Mouse (Mus musculus): ENCODE data around the gene Golph3.

Golph3 gene

DNA sequence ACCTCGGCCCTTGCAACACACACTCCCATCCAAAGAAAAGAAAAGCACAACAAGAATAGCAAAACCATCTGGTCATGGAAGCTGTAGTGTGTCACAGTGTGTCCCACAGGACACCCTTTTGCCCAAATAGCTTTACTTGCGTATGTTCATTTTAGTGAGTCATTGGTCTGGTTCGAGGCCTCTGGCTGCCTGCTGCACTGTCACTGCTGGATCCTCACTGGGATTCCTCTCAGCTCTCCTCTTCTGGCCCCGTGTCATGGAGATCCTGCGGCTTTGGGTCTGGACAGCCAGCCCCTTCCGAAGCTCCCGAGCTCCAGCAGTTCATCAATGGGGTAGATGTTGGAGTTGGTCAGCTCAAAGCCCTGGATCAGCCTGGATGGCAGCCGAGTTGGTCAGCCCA, 2.8 kb upstream of the Golph3 start:
- no peak for DNase-seq (ENCODE audit: low spot score in 2 of 2)

DNA sequence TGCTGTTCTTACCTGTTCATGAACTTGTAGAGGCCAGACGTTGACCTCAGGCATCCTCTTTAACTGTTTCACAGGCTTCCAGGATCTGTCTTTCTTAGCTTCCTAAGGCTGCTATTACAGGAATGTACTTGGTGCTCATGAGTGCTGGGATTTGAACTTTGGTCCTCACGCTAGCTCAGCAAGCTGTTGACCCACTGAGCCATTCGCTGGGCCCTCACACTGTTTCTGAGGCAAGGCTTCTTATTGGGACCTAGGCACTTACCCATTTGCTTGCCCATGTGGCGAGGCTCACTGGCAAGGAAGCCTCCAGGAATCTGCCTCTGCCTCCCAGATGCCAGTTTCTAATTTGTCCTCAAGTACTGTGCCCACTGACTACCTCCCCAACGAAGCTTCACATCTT, 1.4 kb upstream of the Golph3 start:
- no peak for DNase-seq (ENCODE audit: low spot score in 2 of 2)

DNA sequence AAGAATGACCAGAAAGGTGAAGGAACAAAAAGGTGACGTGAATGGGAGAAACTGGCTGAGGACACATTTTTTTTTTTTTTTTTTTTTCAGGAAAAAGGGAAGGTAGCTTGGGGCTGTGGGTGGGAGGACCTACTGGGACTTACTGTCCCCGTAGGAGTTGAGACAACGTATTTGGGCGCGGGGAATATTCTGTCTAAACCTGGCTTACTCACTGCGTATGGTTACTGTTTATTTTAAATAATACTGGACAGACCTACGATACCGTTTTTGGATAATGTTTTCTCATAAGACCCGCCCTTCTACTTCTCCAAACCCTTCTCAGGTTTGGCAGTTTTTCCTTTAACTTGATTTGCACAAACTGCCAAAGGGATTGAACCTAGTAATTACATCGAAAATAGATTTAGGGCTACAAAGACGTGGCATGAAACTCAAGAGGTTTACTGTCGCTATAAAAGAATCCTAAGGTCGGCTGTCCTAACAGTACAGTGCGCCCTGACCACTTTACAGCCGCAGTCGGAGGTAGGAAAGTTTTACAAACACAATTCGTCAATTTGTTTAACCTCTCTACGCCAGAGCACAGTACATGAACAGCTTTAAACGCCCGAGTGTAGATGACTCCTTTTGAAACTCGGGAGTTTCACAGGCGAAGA, 684 bp upstream of the Golph3 start:
- no peak for DNase-seq (ENCODE audit: low spot score in 2 of 2)

DNA sequence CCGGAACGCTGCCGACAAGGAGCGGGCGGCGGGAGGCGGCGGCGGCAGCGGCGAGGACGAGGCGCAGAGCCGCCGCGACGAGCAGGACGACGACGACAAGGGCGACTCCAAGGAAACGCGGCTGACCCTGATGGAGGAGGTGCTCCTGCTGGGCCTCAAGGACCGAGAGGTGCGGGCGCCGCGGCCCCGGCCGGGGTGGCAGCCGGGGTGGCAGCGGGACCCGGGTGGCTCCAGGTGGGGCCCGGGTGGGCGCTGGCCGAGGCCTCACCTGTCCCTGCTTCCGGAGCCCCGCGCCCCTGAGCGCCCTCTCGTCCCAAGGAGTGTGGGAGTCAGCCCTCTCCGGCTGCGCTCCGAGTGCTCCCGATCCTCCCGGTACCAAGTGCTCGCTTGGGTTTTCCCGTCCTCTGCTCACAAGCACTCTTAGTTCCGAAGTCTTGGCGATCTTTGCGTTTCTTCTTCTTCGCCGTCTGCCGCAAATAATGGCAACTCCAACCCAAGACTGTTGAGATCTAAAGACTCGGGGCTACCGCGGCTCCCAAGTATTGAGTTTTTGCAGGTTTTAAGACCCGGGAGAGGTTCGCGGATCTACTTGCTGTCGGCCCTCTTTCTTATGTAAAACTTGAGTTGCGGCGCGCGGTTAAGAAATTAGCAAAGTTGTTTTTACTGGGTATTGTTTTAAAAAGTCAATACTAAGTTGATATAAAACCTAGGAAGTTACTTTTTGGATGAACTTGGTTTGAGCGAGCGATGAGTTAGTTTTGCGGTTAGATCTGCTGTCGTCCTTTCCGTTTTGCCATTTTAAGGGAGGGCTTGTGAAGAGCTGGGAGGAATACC, 755 bp downstream of the Golph3 start, which contains the start of gene 1810049J17Rik:
Gene 1810049J17Rik (minus strand): TSS at position 112 of the 834 bp plus-strand sequence.
- DNase-seq (ENCODE audit: low spot score in 2 of 2), result peak; percentile 27 to 28

DNA sequence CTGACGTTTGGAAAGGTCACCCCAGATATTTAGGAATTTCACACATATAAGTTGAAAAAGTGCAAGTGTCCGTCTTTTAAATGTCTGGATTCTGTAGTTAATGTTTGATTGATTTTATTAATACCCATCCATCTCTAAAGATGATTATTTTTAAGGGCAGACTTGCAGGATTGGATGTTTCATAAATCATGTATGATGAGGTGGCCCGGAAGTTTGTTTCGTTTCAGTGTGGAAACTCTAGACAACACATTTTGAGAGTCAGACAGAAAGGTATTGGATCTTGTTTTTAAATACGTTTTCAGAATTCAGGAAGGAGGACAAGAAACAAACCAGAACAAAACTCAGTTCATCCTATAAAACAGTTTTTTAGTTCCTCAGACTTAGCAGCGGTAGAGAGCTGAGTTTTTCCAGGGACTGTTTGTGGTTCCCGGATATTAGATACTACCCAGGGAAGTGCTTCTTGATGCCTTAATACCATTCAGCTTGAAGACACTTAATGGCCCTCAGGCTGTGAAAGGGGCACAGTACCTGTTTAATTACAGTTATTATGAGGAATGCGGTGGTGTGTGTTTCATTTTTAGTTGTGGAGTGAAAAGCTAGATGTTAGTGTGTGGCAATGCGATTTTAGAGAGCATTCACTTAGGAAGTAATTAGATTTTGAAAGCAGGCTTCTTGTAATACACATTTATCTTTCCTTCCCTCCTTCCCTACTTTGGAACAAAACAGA, 1.6 kb downstream of the Golph3 start:
- DNase-seq (ENCODE audit: low spot score in 2 of 2), result no peak

DNA sequence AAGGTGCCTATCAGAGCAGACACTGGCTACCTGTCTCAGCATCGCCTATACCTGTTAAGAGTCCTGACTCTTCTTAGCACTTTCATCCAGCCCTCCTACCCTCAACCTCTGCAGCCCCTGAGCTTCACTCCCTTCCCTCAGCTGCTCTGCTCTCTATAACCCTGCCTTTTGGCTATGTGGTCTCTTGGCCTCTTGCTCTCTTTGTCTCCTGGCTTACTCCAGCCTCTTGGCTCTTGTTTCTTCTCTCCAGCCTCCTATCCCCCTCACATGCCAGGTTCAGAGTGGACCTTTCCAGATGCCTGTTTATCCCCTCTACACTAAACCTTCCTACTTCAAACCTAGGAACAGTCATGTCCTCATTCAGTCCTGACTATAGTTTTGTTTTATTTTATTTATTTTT, 3.1 kb downstream of the Golph3 start:
- no peak for DNase-seq (ENCODE audit: low spot score in 2 of 2)

DNA sequence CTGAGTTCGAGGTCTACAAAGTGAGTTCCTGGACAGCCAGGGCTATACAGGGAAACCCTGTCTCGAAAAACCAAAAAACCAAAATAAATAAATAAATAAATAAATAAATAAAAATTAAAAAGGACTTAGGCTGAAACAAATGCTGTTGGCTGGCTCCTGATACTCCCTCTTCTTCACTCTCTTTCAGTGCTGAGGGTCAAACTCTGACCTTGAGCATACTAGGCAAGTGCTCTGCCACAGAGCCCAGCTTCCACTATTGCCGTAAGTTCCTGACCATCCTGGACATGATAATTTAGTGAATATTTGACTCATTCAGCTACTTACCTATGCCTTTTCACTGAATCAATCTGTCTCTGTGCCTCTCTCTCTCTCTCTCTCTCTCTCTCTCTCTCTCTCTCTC, 9.1 kb downstream of the Golph3 start:
- DNase-seq (ENCODE audit: low spot score in 2 of 2), result no peak

DNA sequence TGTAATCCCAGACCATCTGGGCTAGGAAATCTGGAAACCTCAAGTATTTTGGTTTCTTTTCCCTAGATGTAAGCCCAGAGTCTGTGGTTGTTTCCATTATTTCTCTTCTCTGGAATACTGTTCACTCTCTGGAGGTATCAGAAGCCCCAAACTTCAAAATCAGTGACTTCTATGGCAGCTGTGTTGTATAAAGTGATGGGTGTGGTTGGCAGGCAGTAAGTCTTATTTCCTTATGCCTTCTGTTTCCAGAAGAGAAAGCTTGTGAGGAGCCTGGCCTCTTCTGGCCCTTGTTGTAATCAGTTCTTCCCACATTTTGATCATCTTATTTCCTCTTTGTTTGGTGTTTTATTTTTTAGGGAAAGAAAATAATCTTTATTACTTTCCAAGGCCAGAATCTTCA, 9.6 kb downstream of the Golph3 start:
- no peak for DNase-seq (ENCODE audit: low spot score in 2 of 2)

DNA sequence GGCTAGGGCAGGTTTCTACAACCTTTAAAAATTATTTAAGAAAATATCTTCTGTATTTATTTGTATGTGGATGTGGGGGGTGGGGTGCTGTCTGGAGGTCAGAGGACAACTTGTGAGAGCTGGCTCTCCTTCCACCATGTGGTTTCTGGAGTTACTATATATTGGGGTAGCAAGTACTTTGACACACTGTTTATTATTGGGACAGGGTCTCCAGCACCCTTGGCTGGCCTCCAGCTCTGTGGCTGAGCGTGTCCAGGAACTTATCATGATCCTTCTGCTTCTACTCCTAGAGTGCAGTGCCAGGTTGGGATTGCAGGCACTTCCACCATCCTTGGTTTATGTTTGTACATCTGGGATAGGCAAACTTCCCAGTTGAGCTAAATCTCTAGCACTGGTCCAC, 10.1 kb downstream of the Golph3 start:
- DNase-seq (ENCODE audit: low spot score in 2 of 2), result no peak

DNA sequence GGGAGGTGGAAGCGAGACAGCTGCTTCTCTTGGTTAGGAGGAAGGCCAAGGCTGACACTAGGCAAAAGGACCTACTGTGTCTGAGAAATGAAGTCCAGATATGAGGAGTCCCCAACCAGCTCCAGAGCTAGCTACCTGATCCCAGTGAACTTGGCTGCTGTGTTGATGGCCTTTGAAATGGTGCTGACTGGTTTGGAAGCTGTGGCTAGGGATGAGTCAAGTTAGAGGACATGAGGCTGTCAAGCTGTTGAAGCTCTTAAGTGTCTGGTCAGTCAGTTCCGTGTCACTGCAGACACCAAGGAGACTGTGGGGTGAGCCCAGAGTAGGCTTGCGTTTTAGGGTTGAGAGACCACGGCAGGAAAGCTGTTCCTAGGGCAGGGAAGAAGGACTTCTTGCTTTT, 13.1 kb downstream of the Golph3 start:
- DNase-seq (ENCODE audit: low spot score in 2 of 2), result no peak

DNA sequence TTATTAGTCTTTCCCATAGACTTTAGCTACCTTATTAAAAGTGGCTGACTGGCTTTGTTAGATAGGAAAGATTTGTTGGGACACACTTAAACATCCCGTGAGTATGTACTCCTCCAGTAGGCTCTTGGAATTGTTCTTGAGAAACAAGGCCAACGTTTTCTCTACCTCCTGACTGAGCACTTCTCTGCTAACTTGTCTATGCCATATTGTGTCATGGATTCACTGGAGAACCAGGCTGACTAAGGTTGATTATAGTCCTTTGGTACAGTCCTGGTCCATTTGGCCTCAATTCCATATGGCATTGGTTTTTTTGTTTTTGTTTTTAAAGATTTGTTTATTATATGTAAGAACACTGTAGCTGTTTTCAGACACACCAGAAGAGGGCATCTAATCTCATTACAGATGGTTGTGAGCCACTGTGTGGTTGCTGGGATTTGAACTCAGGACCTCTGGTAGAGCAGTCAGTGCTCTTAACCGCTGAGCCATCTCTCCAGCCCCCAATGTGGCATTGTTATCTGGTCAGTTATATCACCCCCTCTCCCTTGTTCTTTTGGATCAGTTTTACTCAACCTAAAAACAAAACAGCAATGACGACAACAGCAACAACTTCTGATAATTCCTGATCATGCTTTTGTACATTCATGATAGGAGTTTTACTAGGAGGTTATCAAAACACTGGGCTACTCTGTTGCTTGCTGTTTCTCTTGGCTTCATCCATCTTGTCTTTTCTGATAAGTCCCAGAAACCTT, 16.0 kb downstream of the Golph3 start:
- no peak for DNase-seq (ENCODE audit: low spot score in 2 of 2)

DNA sequence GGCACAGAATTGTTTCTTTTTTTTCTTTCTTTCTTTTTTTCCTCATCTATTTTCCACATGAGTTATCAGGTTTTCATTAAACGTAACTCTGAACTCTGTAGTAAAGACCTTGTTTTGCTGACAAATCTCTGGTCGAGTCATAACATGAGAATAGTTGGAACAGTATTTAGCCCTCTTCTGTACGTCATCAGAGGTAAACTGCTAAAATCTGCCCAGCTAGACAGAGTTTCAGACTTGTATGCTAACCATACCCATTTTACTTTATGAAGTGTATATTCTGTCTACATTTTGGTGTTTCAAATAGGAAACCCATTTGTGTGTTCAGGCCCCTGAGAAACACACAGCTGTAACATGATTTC, 16.5 kb downstream of the Golph3 start:
- DNase-seq (ENCODE audit: low spot score in 2 of 2), result no peak

DNA sequence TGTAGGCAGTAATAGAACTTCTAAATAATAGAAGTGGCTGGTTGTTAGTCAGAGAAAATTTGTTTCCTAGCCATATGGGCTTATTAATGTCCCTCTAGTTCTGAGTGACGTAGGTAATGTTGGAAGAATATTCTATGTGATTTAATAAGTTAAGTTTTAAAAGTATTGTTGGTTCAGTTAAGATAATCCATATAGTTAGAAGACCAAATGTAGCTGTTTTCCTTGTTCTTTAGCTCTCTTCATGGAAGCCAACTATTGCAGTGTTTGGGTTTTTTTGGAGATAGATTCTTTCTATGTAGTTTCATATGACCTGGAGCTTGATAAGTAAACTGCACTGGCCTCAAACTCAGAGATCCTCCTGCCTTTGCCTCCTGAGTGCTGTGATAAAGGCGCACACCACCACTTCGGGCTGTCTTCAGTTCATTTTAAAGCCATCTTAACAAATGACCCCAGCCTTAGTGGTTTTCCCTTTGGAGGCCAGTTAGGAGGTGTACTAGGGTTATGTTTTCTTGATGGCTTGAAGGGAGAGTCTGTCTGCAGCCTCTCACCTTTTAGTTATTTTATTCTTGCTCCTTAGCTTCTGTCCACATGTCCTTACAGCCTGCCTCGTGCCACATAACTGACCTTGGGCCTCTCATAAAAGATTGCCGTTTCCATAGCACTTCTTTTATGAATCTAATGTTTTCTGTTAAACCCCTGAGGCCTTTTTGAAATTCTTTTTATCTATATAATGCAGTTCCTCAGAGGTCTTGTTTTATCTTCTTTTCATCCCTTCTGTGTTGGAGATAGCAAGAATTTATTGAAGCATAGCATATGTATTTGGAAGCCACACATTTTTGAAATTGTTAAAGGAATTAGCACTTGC, 19.5 kb downstream of the Golph3 start:
- no peak for DNase-seq (ENCODE audit: low spot score in 2 of 2)

DNA sequence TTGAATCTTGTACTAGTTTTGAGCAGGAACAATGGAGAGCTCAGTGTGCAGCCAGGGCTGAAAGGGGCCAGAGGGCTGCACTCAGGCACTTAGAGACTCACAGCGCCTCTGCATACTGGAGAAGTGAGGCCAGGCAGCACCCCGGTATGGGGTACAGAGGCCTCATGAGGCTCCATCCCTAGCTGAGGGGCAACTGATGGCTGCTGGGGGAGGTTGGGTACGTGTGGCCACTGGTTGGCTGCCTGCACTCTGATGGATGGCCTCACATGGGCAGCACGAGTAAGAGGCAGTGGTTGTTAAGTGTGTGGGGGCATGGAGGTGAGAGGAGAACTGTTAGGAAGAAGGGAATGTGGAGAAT, 20.1 kb downstream of the Golph3 start:
- no peak for DNase-seq (ENCODE audit: low spot score in 2 of 2)

DNA sequence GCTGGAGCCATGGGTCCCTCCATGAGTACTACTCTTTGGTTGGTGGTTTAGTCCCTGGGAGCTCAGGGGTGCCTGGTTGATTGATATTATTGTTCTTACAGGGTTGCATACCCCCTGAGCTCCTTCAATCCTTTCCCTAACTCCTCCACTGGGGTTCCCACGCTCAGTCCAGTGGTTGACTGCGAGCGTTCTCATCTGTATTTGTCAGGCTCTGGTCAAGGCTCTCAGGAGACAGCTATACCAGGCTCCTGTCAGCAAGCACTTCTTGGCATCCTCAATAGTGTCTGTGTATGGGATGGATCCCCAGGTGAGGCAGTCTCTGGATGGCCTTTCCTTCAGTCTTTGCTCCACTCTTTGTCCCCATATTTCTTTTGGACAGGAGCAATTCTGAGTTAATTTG, 25.7 kb downstream of the Golph3 start:
- no peak for DNase-seq (ENCODE audit: low spot score in 2 of 2)

DNA sequence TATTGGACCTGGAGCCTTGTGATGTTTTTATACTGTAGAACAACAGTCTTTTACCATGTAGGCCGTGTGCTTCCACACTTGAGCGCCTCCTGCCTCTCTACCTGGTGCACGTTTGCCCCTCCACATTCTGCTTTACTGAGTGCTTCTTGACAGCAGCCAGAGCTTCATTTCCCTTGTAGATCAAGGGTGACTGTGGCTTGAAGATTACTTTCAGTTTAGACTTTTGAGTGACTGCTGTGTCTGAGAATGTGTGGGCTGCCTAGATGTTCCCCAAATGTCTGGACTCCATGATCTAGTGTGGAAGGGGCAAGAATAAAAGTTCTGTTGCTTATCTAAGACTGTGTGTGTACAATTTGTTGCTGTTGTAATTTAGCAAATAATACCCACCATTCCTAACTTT, 27.7 kb downstream of the Golph3 start:
- DNase-seq (ENCODE audit: low spot score in 2 of 2), result no peak

DNA sequence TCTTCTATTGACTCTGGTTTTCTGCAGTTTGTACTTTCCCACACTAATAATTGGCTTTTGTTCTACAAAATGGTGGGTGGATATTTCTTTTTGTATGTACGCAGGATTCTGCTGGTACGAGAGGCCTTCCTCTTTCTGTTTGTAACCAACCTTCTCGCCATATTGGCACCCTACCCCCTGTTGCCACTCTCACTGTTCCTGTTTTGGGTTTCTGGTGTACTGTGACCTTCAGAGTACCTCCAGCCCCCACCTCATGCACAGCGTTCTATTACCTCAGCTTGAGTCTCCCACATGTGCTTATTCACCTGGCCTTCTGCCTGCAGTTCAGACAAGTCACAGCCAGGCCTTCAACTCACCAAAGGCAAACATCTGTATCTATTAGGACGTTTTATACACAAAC, 28.6 kb downstream of the Golph3 start:
- DNase-seq (ENCODE audit: low spot score in 2 of 2), result no peak

DNA sequence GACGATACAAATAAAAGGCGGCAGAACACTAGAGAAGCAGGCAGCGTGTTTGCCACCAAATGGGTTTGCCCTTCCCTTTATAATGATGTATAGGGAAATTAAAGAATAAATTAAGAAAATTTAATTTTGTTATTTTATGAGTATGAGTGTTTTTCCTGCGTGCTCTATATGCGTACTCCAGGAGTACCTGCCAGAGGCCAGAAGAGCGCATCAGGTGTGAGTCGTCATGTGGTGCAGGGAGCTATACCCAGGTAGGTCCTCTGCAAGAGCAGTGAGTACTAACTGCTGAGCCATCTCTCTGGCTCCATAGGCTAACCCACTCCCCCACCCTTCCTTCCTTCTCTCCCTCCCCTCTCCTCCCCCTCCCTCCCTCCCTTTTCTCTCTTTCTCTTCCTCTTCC, 30.2 kb downstream of the Golph3 start:
- no peak for DNase-seq (ENCODE audit: low spot score in 2 of 2)

DNA sequence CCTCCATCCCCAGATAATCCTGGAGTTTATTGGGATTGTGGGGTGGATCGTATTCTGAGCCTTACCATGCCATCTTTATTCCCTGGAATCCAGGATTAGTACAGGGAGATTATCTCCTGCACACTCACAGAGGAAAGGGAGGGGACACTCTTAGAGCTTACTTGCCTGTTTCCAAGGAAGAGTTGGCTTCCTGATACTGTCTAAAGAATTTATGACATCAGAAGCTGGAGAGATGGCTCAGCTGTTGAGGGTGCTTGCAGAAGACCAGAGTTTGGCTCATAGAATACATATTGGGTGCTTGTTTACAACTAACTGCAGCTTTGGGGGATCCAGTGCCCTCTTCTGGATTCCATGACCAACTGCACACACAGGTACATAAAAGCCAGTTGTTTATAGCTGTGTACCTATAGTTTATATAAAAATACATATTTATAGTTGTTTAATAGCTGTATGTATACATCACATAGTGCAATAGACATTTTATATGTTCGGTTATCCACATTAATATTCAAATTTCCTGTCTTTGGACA, 33.1 kb downstream of the Golph3 start:
- no peak for DNase-seq (ENCODE audit: low spot score in 2 of 2)

DNA sequence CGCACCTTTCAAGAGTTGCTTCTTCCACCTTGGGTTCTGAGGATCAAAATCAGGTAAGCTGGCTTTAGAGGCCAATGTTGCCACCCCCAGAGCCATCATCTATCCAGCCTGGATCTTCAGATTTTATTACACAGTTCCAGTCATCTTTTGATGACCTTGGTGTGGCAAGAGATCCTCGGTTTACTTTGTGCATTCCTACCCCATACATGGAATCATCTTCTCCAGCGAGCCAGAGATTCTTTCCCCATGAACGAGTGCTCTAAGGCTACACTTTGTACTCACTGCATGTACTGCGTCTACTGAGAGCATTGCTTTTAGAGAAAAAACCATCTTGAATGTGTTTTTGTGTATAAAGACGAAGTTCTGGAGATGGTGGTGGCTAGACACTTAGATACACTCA, 34.0 kb downstream of the Golph3 start:
- no peak for DNase-seq (ENCODE audit: low spot score in 2 of 2)

DNA sequence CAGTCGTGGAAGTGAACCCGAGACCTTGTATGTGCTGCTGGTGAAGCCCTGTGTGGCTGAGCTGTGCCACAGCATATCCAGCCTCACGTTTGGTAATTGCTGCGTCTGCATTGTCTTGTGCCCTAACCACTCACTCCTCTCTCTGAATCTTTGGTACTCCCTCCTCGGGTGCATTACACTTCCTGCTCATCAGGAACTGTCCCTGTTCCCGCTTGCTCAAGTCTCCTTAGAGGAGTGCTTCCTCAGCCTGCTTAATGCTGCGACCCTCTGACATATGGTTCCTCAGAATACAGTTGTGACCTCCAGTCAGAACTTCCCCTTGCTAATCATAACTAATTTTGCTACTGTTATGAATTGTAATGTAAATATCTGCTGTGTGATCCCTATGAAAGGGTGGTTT, 34.7 kb downstream of the Golph3 start:
- no peak for DNase-seq (ENCODE audit: low spot score in 2 of 2)

Data from spleen, postnatal 14 days (tissue).